Mouse (Mus musculus): Measurements from ENCODE around the gene Taf8. TPM values are rescaled to one million over a fixed set of nuclear protein-coding genes. Genes with fewer than 3 reads are reported as not detected.
"Not testable (repeated sequence)": the region's sequence is repeated elsewhere in the genome, so short reads cannot be mapped to it uniquely, and the experiment has no call there.

Taf8 gene
- polyA plus RNA-seq, 1 experiment from 2014 or later: 35.1 TPM

GRCm38 (mm10) chr17:47508012-47508608 is 6.0 kb upstream of the Taf8 start:
- Histone ChIP-seq H3K4me1 (ENCODE audit: insufficient read depth, low read length) (peaks cover 44% of the 10 kb centered on the region), H3K36me3 (ENCODE audit: insufficient read depth, low read length) (no peaks in the 10 kb centered on the region), H3K9ac (replicated peaks; ENCODE audit: low read length) (peak overlapping the region; percentile 55), H3K27me3 (ENCODE audit: insufficient read depth, low read length) (no peaks in the 10 kb centered on the region), H3K27ac (ENCODE audit: low read length) (peak overlapping the region; percentile 95), H3K9me3 (ENCODE audit: low read length) (no peaks in the 10 kb centered on the region), H3K4me2 (replicated peaks; ENCODE audit: low read depth, low read length) (peak overlapping the region; percentile 52), H3K4me3 (ENCODE audit: low read length) (peak overlapping the region; percentile 28)
- WGBS: 19% methylated on average over 12 of the region's 12 CpGs
- ATAC-seq (ENCODE audit: low FRiP score, low TSS enrichment): peak; percentile 73

- Histone ChIP-seq H3K4me1 (ENCODE audit: insufficient read depth, low read length) (peaks cover 41% of the 10 kb centered on the region), H3K4me3 (ENCODE audit: low read length) (no peak overlapping the region), H3K4me2 (replicated peaks; ENCODE audit: low read depth, low read length) (peak overlapping the region; percentile 52), H3K36me3 (ENCODE audit: insufficient read depth, low read length) (no peaks in the 10 kb centered on the region), H3K9me3 (ENCODE audit: low read length) (no peaks in the 10 kb centered on the region), H3K9ac (replicated peaks; ENCODE audit: low read length) (no peak overlapping the region), H3K27me3 (ENCODE audit: insufficient read depth, low read length) (no peaks in the 10 kb centered on the region), H3K27ac (ENCODE audit: low read length) (peak overlapping the region; percentile 62; the same call in 1 of the 2 replicates)
- 83% methylated on average over 2 of the region's 2 CpGs for WGBS
- no peak for ATAC-seq (ENCODE audit: low FRiP score, low TSS enrichment)
These were observed 5.4 kb upstream of the Taf8 start for GRCm38 (mm10) chr17:47507523-47507922.

- Histone ChIP-seq H3K9ac (replicated peaks; ENCODE audit: low read length) (no peak overlapping the region), H3K4me1 (ENCODE audit: insufficient read depth, low read length) (peaks cover 39% of the 10 kb centered on the region), H3K4me3 (ENCODE audit: low read length) (no peak overlapping the region), H3K36me3 (ENCODE audit: insufficient read depth, low read length) (no peaks in the 10 kb centered on the region), H3K9me3 (ENCODE audit: low read length) (no peaks in the 10 kb centered on the region), H3K27me3 (ENCODE audit: insufficient read depth, low read length) (no peaks in the 10 kb centered on the region), H3K4me2 (replicated peaks; ENCODE audit: low read depth, low read length) (no peak overlapping the region), H3K27ac (ENCODE audit: low read length) (no peak overlapping the region)
- ATAC-seq (ENCODE audit: low FRiP score, low TSS enrichment): no peak
- 90% methylated on average over 4 of the region's 4 CpGs for WGBS
These were observed 4.6 kb upstream of the Taf8 start for GRCm38 (mm10) chr17:47506697-47507096.

- Histone ChIP-seq H3K27ac (ENCODE audit: low read length) (no peak overlapping the region), H3K27me3 (ENCODE audit: insufficient read depth, low read length) (no peaks in the 10 kb centered on the region), H3K9me3 (ENCODE audit: low read length) (no peaks in the 10 kb centered on the region), H3K9ac (replicated peaks; ENCODE audit: low read length) (no peak overlapping the region), H3K4me3 (ENCODE audit: low read length) (no peak overlapping the region), H3K4me2 (replicated peaks; ENCODE audit: low read depth, low read length) (no peak overlapping the region), H3K36me3 (ENCODE audit: insufficient read depth, low read length) (no peaks in the 10 kb centered on the region), H3K4me1 (ENCODE audit: insufficient read depth, low read length) (peaks cover 39% of the 10 kb centered on the region)
- WGBS: 77% methylated on average over 1 of the region's 1 CpGs
- ATAC-seq (ENCODE audit: low FRiP score, low TSS enrichment): no peak
These were observed 4.0 kb upstream of the Taf8 start for GRCm38 (mm10) chr17:47506042-47506441.

- Histone ChIP-seq H3K9ac (replicated peaks; ENCODE audit: low read length) (peak overlapping the region; percentile 64), H3K9me3 (ENCODE audit: low read length) (no peaks in the 10 kb centered on the region), H3K4me2 (replicated peaks; ENCODE audit: low read depth, low read length) (peak overlapping the region; percentile 67), H3K4me3 (ENCODE audit: low read length) (peak overlapping the region; percentile 45), H3K27me3 (ENCODE audit: insufficient read depth, low read length) (no peaks in the 10 kb centered on the region), H3K4me1 (ENCODE audit: insufficient read depth, low read length) (peaks cover 41% of the 10 kb centered on the region), H3K27ac (ENCODE audit: low read length) (peak overlapping the region; percentile 37; the same call in 1 of the 2 replicates), H3K36me3 (ENCODE audit: insufficient read depth, low read length) (peaks cover 3% of the 10 kb centered on the region; the same call in 1 of the 2 replicates)
- 58% methylated on average over 2 of the region's 2 CpGs for WGBS
- no peak for ATAC-seq (ENCODE audit: low FRiP score, low TSS enrichment)
These were observed 3.5 kb upstream of the Taf8 start for GRCm38 (mm10) chr17:47505566-47505965.

GRCm38 (mm10) chr17:47504941-47505346 is 2.9 kb upstream of the Taf8 start, which contains the start of gene Ccnd3:
TSS of gene Ccnd3 (plus strand) at chr17:47505051.
- WGBS: 1% methylated on average over 22 of the region's 22 CpGs
- H3K4me2 ChIP-seq (replicated peaks; ENCODE audit: low read depth, low read length): peak within 1 kb of the TSS; percentile 67
- H3K27ac ChIP-seq (ENCODE audit: low read length): peak within 1 kb of the TSS; percentile 37; the same call in 1 of the 2 replicates
- H3K9ac ChIP-seq (replicated peaks; ENCODE audit: low read length): peak within 1 kb of the TSS; percentile 64
- H3K36me3 ChIP-seq (ENCODE audit: insufficient read depth, low read length): peaks cover 9% of the 10 kb centered on the region; the same call in 1 of the 2 replicates
- peaks cover 41% of the 10 kb centered on the region for H3K4me1 ChIP-seq (ENCODE audit: insufficient read depth, low read length)
- no peaks in the 10 kb centered on the region for H3K9me3 ChIP-seq (ENCODE audit: low read length)
- H3K4me3 ChIP-seq (ENCODE audit: low read length): peak within 1 kb of the TSS; percentile 45
- H3K27me3 ChIP-seq (ENCODE audit: insufficient read depth, low read length): no peaks in the 10 kb centered on the region
- ATAC-seq (ENCODE audit: low FRiP score, low TSS enrichment): peak; percentile 33

GRCm38 (mm10) chr17:47504228-47504627 is 2.1 kb upstream of the Taf8 start:
- peak overlapping the region; percentile 64 for H3K9ac ChIP-seq (replicated peaks; ENCODE audit: low read length)
- peak overlapping the region; percentile 67 for H3K4me2 ChIP-seq (replicated peaks; ENCODE audit: low read depth, low read length)
- 65% methylated on average over 5 of the region's 5 CpGs for whole genome bisulfite sequencing
- no peaks in the 10 kb centered on the region for H3K9me3 ChIP-seq (ENCODE audit: low read length)
- H3K27ac ChIP-seq (ENCODE audit: low read length): no peak overlapping the region; the same call in 1 of the 2 replicates
- peaks cover 13% of the 10 kb centered on the region for H3K36me3 ChIP-seq (ENCODE audit: insufficient read depth, low read length)
- ATAC-seq (ENCODE audit: low FRiP score, low TSS enrichment): no peak
- H3K4me1 ChIP-seq (ENCODE audit: insufficient read depth, low read length): peaks cover 41% of the 10 kb centered on the region
- peak overlapping the region; percentile 45; the same call in 1 of the 2 replicates for H3K4me3 ChIP-seq (ENCODE audit: low read length)
- no peaks in the 10 kb centered on the region for H3K27me3 ChIP-seq (ENCODE audit: insufficient read depth, low read length)

- peaks cover 41% of the 10 kb centered on the region for H3K4me1 ChIP-seq (ENCODE audit: insufficient read depth, low read length)
- H3K9me3 ChIP-seq (ENCODE audit: low read length): no peaks in the 10 kb centered on the region
- peaks cover 15% of the 10 kb centered on the region for H3K36me3 ChIP-seq (ENCODE audit: insufficient read depth, low read length)
- H3K27me3 ChIP-seq (ENCODE audit: insufficient read depth, low read length): no peaks in the 10 kb centered on the region
- no peak overlapping the region for H3K4me2 ChIP-seq (replicated peaks; ENCODE audit: low read depth, low read length)
- no peak overlapping the region for H3K9ac ChIP-seq (replicated peaks; ENCODE audit: low read length)
- no peak overlapping the region for H3K27ac ChIP-seq (ENCODE audit: low read length)
- no peak overlapping the region for H3K4me3 ChIP-seq (ENCODE audit: low read length)
- no peak for ATAC-seq (ENCODE audit: low FRiP score, low TSS enrichment)
These were observed 1.6 kb upstream of the Taf8 start for GRCm38 (mm10) chr17:47503689-47504088.

GRCm38 (mm10) chr17:47502707-47503045 is 584 bp upstream of the Taf8 start:
- H3K9me3 ChIP-seq (ENCODE audit: low read length); H3K27me3 ChIP-seq (ENCODE audit: insufficient read depth, low read length); ATAC-seq (ENCODE audit: low FRiP score, low TSS enrichment); H3K9ac ChIP-seq (replicated peaks; ENCODE audit: low read length): not testable (repeated sequence)
- Histone ChIP-seq H3K4me3 (ENCODE audit: low read length) (peak overlapping the region; percentile 75; the same call in 1 of the 2 replicates), H3K36me3 (ENCODE audit: insufficient read depth, low read length) (peaks cover 23% of the 10 kb centered on the region), H3K4me1 (ENCODE audit: insufficient read depth, low read length) (peaks cover 32% of the 10 kb centered on the region), H3K4me2 (replicated peaks; ENCODE audit: low read depth, low read length) (peak overlapping the region; percentile 86; the same call in 1 of the 2 replicates), H3K27ac (ENCODE audit: low read length) (peak overlapping the region; percentile 25)
- WGBS: 83% methylated on average over 6 of the region's 6 CpGs

GRCm38 (mm10) chr17:47501531-47501930 is 561 bp downstream of the Taf8 start:
- Histone ChIP-seq H3K9me3 (ENCODE audit: low read length) (no peaks in the 10 kb centered on the region), H3K4me2 (replicated peaks; ENCODE audit: low read depth, low read length) (peak overlapping the region; percentile 86), H3K27me3 (ENCODE audit: insufficient read depth, low read length) (no peaks in the 10 kb centered on the region), H3K27ac (ENCODE audit: low read length) (no peak overlapping the region), H3K9ac (replicated peaks; ENCODE audit: low read length) (peak overlapping the region; percentile 81), H3K36me3 (ENCODE audit: insufficient read depth, low read length) (peaks cover 31% of the 10 kb centered on the region), H3K4me3 (ENCODE audit: low read length) (peak overlapping the region; percentile 75), H3K4me1 (ENCODE audit: insufficient read depth, low read length) (peaks cover 28% of the 10 kb centered on the region)
- WGBS: 6% methylated on average over 11 of the region's 11 CpGs
- peak; percentile 16; the same call in 1 of the 2 replicates for ATAC-seq (ENCODE audit: low FRiP score, low TSS enrichment)

Data from kidney, embryonic 16.5 days (tissue).